Mouse (Mus musculus) testis, adult 2 months (tissue): ENCODE data around the gene Creb3l2. TPM values are rescaled to one million over a fixed set of nuclear protein-coding genes. Genes with fewer than 3 reads are reported as not detected.
"Not testable (repeated sequence)": the region's sequence is repeated elsewhere in the genome, so short reads cannot be mapped to it uniquely, and the experiment has no call there.

Experiments
- H3K27ac ChIP-seq: fragments of 200-500 bp; 2 replicates; pipeline ENCODE4 v1.5.1; 2012; ENCODE audit warnings: low read depth, low read length; ENCODE audit not compliant: control insufficient read depth, insufficient read depth
- H3K27me3 ChIP-seq: fragments of 200-500 bp; 2 replicates; pipeline ENCODE4 v1.6.1; 2012; ENCODE audit warnings: mild to moderate bottlenecking, low read length, moderate library complexity; ENCODE audit not compliant: control insufficient read depth, insufficient read depth
- H3K36me3 ChIP-seq: fragments of 200-500 bp; 2 replicates; pipeline ENCODE4 v1.6.1; 2012; ENCODE audit warnings: mild to moderate bottlenecking, low read length; ENCODE audit not compliant: control insufficient read depth, insufficient read depth
- H3K4me1 ChIP-seq: fragments of 200-500 bp; 2 replicates; pipeline ENCODE4 v1.6.1; 2012; ENCODE audit warnings: low read length; ENCODE audit not compliant: control insufficient read depth, insufficient read depth
- H3K4me3 ChIP-seq: fragments of 200-500 bp; 2 replicates; pipeline ENCODE4 v1.5.1; 2012; ENCODE audit warnings: low read depth, mild to moderate bottlenecking, low read length, moderate library complexity, mixed read lengths; ENCODE audit not compliant: control insufficient read depth
- CTCF ChIP-seq: fragments of 200-500 bp; IDR thresholded peaks from 2 replicates; pipeline ENCODE4 v1.5.1; 2012; ENCODE audit warnings: low read depth, mild to moderate bottlenecking, inconsistent platforms, low read length, moderate library complexity; ENCODE audit not compliant: control insufficient read depth, insufficient read depth, insufficient replicate concordance
- POLR2A ChIP-seq: fragments of 200-500 bp; IDR thresholded peaks from 2 replicates; pipeline ENCODE4 v1.6.1; 2012; ENCODE audit warnings: low read depth, mild to moderate bottlenecking, inconsistent platforms, low read length, moderate library complexity; ENCODE audit not compliant: control insufficient read depth
- polyA plus RNA-seq: library from polyadenylated mRNA; depleted of rRNA; stranded (reverse); fragments of >200 nt; gene quantifications from 2 replicates; pipeline ENCODE4 v1.2.3, GENCODE M21; 2012

Gene Creb3l2
- polyA plus RNA-seq, 1 experiment = 2.1 TPM

DNA sequence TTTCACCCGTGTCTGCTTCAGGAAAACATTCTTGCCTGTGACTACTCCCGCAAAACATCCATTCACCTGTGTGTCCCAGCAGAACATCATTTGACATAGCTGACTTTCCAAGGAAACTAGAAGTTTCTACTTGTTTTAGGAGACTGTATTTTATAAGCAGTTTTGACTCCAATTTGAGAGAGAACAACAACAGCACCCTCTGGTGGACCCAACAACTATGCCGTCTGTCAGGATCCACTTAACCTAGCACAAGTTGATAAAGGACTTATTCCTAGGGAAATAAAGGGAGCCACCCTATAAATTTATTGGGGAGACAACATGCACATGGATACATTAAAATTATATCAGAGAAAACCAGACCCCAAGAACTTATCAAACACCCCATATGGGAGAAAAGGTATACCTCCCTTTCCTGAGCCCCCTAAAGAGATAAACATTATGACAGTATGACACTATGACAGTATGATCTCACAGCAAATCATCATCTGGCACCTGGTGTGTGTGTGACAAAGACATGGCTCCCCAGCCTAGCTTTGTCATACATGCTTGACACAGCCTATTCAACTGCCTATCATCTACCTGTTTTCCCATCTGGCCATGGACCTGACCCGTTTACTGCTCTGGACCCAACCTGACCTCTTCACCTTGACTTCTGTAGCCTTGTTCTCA lies 31.9 kb upstream of the Creb3l2 start:
- Histone ChIP-seq H3K4me3 (no peak overlapping the region), H3K36me3 (no peaks in the 10 kb centered on the region), H3K27me3 (no peaks in the 10 kb centered on the region), H3K27ac (no peak overlapping the region), H3K4me1 (no peaks in the 10 kb centered on the region)
- TF ChIP-seq POLR2A (no peak), CTCF (no peak)

DNA sequence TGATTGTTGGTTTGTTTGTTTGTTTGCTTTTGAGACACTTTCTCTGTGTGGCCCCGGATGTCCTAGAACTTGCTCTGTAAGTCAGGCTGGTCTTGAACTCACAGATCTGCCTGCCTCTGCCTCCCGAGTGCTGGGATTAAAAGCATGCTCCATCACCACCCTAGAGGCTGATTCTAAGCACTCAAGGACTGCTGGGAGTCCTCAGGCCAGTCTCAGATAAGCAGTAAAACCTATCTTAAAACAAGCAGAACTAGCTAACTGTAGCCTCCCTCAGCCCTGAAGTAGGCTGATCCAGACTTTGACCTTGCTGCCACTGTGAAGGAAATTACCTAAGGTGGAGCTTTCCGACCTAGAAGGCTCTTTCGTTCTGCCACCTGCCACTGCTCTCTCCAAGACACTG lies 28.3 kb upstream of the Creb3l2 start:
- TF ChIP-seq POLR2A (no peak), CTCF (no peak)
- no peaks in the 10 kb centered on the region for H3K27me3 ChIP-seq
- no peaks in the 10 kb centered on the region for H3K4me1 ChIP-seq
- no peak overlapping the region for H3K4me3 ChIP-seq
- H3K27ac ChIP-seq = no peak overlapping the region
- H3K36me3 ChIP-seq = no peaks in the 10 kb centered on the region

DNA sequence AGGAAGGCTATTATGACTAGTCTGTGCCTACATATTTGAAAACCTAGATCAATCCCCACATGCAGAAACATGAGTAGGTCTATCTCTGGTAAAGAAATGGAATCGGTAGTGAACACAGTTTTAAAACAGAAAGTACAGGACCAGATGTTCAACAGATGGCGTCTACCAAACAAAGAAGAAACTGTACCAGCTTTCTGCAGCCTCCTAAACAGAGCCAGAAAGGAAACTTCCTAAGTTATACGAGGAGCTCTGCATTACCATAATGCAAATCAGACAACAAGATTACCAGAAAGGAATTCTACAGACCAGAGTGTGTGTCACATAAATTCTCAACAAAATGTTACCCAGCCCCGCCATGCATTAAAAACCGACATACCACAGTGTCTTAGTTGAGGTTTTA lies 23.9 kb upstream of the Creb3l2 start:
- Histone ChIP-seq H3K27ac (no peak overlapping the region), H3K4me3 (no peak overlapping the region), H3K27me3 (no peaks in the 10 kb centered on the region), H3K36me3 (no peaks in the 10 kb centered on the region), H3K4me1 (no peaks in the 10 kb centered on the region)
- no peak for TF ChIP-seq POLR2A
- no peak for TF ChIP-seq CTCF

DNA sequence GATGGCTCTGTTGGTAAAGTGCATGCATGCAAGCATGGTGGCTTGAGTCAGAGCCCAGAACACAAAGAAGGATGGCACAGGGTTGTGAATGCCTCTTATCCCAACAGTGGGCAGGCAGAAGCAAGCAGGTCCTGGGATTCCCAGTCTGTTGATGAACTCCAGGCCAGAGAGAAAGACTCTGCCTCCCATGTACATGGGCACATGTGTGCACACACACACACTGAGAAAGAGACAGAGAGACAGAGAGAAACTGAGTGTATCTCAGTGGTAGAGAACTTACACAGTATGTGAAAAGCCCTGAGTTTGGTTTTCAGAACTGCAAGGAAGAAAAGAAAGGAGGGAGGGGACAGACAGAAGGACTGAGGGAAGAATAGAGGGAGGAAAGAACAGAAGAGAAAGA lies 23.4 kb upstream of the Creb3l2 start:
- Histone ChIP-seq H3K4me3 (no peak overlapping the region), H3K4me1 (no peaks in the 10 kb centered on the region), H3K27me3 (no peaks in the 10 kb centered on the region), H3K36me3 (no peaks in the 10 kb centered on the region), H3K27ac (no peak overlapping the region)
- TF ChIP-seq CTCF (no peak), POLR2A (no peak)

DNA sequence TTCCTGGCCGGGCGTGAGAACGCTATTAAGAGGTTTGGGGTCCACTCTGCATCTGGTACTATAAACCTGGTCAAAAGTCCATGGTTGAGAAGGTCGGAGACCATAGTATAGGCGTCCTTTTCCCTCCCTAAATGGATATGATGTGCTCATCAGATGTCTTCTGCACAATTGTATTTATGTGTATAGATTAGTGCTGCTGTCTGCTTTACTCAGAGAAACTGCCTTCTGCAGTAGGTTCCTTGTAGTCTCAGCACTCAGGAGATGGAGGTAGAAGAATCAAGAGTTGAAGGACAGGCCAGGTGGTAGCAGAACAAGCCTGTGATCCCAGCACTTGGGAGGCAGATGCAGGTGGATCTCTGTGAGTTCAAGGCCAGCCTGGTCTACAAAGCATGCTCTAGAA lies 22.6 kb upstream of the Creb3l2 start:
- H3K4me1 ChIP-seq = no peaks in the 10 kb centered on the region
- H3K27ac ChIP-seq = no peak overlapping the region
- no peaks in the 10 kb centered on the region for H3K36me3 ChIP-seq
- H3K4me3 ChIP-seq = no peak overlapping the region
- TF ChIP-seq CTCF (no peak), POLR2A (no peak)
- no peaks in the 10 kb centered on the region for H3K27me3 ChIP-seq

DNA sequence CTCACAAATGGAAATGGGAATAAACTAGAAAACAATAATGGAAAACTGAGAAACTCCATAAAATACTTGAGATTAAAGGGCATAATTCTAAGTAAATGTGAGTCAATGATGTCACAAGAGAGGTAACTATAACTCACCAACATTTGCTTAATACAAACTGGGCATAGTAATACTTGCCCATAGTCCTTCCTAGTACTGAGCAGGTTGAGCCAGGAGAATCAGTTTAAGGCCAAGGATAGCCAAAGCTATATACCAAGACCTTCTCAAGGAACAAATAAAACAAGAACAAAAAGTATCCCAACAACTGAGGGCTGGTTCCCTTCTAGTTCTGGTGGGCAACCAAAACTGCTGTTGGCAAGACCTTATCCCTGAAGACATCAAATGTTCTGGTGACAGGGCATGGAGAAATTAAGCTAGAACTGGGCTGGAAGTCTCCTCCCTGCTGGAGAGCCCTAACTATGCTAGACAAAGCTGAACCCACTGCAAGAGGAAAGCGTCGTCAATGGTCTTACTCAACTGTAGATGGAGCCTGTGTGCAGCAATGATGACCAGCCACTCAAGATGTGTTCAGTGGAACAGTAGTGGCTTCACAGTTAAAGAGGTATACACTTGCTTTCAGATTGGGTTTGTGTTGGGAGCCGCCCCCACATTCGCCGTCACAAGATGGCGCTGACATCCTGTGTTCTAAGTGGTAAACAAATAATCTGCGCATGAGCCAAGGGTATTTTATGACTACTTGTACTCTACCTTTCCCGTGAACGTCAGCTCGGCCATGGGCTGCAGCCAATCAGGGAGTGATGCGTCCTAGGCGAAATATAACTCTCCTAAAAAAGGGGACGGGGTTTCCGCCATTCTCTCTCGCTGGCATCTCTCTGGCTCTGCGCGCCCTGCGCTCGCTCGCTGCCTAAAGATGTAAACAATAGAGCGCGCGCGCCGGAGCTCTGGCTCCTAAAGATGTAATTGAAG lies 21.9 kb upstream of the Creb3l2 start:
- H3K4me1 ChIP-seq, H3K36me3 ChIP-seq, H3K27me3 ChIP-seq, H3K27ac ChIP-seq, H3K4me3 ChIP-seq: not testable (repeated sequence)

DNA sequence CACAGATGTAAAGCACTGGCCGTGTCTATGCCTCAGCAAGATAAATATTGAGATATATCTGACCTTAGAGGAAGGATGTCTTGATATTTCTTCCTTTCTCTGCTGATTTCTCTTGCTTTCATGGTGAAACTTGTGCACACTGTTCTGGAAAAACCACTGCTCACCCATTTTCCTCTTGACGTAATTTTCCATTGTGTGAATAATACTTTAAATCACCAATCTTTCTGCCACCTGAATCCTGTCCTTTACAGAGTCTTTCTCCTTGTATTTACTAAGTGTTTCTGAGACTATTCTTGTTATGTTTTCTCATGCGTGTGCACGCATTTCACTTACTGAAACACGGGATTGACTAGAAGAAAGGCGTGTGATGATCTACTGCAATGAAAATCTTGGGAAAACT lies 18.7 kb upstream of the Creb3l2 start:
- Histone ChIP-seq H3K27me3 (no peaks in the 10 kb centered on the region), H3K4me3 (no peak overlapping the region), H3K36me3 (no peaks in the 10 kb centered on the region), H3K27ac (no peak overlapping the region), H3K4me1 (no peaks in the 10 kb centered on the region)
- TF ChIP-seq CTCF = no peak
- no peak for TF ChIP-seq POLR2A

DNA sequence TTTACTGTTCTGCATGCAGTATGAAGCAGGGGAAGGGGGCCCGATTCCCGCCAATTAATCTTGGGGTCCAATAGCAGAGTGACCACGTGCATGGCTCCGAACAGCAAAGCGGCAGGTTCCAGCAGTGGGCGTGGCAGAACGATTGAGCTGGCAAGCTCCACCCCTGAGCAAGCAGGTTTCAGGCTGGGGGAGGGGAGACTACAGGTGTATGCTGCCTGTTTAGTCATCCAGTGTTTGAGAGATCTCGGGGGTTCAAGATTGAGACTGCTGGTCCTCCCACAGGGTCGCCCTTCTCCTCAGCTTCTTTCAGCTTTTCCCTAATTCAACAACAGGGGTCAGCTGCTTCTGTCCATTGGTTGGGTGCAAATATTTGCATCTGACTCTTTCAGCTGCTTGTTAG lies 17.7 kb upstream of the Creb3l2 start:
- not testable (repeated sequence) for H3K36me3 ChIP-seq, H3K4me1 ChIP-seq, H3K4me3 ChIP-seq, H3K27ac ChIP-seq, H3K27me3 ChIP-seq
